Mouse (Mus musculus): ENCODE results near the gene Trim28. TPM values are rescaled to one million over a fixed set of nuclear protein-coding genes. Genes with fewer than 3 reads are reported as not detected.
"Not testable (repeated sequence)": the region's sequence is repeated elsewhere in the genome, so short reads cannot be mapped to it uniquely, and the experiment has no call there.

The Trim28 gene
- total and polyA plus RNA-seq, 2 experiments from 2014 or later, result 69.9 to 309 TPM

DNA sequence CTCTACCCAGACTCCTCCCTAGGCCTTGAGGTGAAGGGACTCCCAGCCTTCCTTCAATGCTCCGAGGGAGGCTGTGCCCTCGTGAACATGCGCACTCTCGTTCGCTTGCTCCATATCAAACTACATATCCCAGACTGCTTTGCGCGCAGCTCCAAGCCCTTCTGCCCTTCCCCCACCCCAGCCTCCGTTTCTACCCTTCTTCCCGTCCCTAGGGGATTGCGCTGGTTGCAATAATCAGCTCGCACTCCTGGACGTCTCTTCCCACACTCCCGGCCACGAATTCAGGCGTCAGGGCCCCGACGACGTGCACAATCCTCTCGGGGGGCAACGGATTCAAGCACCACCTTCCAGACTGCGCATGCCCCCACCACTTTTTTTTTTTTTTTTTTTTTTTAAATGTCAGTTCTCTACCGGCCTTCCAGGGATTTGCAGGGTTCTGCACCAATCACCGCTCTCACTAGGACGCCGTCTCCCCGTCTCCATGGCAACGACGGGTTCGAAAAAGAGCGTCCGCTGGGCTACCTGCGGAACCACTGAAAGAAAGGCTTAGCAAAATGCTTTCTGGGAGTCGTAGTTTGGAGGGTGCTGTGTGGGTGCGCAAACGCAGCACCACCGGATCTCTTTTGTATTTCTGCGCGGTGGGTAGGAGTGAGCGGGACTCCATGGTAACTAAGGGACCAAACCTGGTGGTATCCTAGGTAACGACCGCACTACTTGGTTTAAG lies 55.5 kb downstream of the Trim28 start, which contains the start of gene Mzf1:
Mzf1 (minus strand) TSS at position 478 of the 724 bp plus-strand sequence.
- WGBS, result under 1% methylated on average over 41 of the region's 41 CpGs
- peak; percentile 92 for ATAC-seq (ENCODE audit: insufficient read depth, low read depth)
- H3K9ac ChIP-seq (replicated peaks; ENCODE audit: low read depth, low read length), result peak within 1 kb of the TSS; percentile 45; the same call in 1 of the 2 replicates

DNA sequence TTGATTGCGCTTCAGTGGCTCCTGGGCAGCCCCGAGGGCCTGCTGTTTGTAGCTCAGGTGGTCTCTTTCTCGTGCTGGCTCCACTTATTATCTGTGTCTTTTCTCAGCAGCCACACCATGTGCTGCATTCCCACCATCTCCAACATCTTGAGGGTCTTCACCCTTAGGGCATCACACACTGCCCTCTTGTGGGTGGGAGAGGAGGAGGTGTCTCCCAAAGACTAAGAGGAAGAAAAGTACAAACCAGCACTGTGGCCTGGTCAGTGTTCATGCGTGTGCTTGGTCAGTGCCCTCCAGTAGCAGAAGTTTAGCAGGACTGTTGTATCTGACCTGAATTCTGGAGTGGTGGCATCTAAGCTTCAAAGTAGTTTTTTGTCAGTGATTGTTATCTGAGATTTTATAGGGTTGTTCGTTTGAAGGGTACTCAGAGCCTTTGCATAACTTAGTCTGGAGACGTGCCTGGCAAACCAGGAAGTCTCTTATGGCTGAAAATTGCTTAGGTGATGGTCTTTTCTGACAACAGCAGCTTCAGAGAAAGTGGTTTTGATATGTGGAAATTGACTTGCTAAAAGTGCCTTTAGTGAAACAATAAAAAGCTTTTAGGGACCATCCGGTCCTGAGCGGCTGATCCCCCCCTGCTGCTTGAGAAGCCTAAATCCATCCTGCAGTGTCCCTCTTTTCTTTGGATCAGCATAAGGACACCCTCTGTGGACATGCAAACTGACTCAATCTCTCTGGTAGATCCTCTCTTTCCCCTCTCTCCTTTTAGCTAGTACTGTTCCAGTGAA lies 58.2 kb downstream of the Trim28 start:
- no peak overlapping the region for H3K9ac ChIP-seq (replicated peaks; ENCODE audit: low read depth, low read length)
- H3K36me3 ChIP-seq (replicated peaks; ENCODE audit: control insufficient read depth, insufficient read depth, low read length), result no peaks in the 10 kb centered on the region
- TF ChIP-seq EP300 (IDR thresholded peaks at IDR 0.05; ENCODE audit: low read depth) (no peak), CTCF (IDR thresholded peaks at IDR 0.05; ENCODE audit: low read depth) (peak; percentile 19; the same call in 1 of the 2 replicates)
- 62% methylated on average over 8 of the region's 8 CpGs for WGBS
- no peak overlapping the region for H3K27ac ChIP-seq (ENCODE audit: low read depth)
- no peak for DNase-seq (ENCODE audit: low spot score)
- no peak overlapping the region for H3K4me2 ChIP-seq (ENCODE audit: low read depth, low read length)
- H3K9me3 ChIP-seq (replicated peaks; ENCODE audit: control insufficient read depth, low read length), result no peaks in the 10 kb centered on the region
- H3K4me3 ChIP-seq (ENCODE audit: low read depth, low read length), result no peak overlapping the region
- ATAC-seq (ENCODE audit: insufficient read depth, low read depth), result no peak
- 0 out of 2 replicates have a peak, but pooled peaks cover 5% of the 10 kb centered on the region for H3K4me1 ChIP-seq (ENCODE audit: control insufficient read depth, insufficient read depth)
- no peaks in the 10 kb centered on the region for H3K27me3 ChIP-seq (ENCODE audit: control insufficient read depth, insufficient read depth, low read length)

More for the DNA sequence above, 55.5 kb downstream of the Trim28 start, which contains the start of gene Mzf1:
- Histone ChIP-seq H3K9me3 (replicated peaks; ENCODE audit: control insufficient read depth, low read length) (no peaks in the 10 kb centered on the region), H3K27me3 (ENCODE audit: control insufficient read depth, insufficient read depth, low read length) (no peaks in the 10 kb centered on the region), H3K4me3 (ENCODE audit: low read depth, low read length) (peak within 1 kb of the TSS; percentile 65), H3K4me2 (ENCODE audit: low read depth, low read length) (peak within 1 kb of the TSS; percentile 71), H3K27ac (ENCODE audit: low read depth) (peak within 1 kb of the TSS; percentile 56), H3K4me1 (ENCODE audit: control insufficient read depth, insufficient read depth) (0 out of 2 replicates have a peak, but pooled peaks cover 5% of the 10 kb centered on the region), H3K36me3 (replicated peaks; ENCODE audit: control insufficient read depth, insufficient read depth, low read length) (no peaks in the 10 kb centered on the region)
- TF ChIP-seq EP300 (IDR thresholded peaks at IDR 0.05; ENCODE audit: low read depth), result no peak
- TF ChIP-seq CTCF (IDR thresholded peaks at IDR 0.05; ENCODE audit: low read depth), result no peak
- DNase-seq (ENCODE audit: low spot score), result peak; percentile 91

DNA sequence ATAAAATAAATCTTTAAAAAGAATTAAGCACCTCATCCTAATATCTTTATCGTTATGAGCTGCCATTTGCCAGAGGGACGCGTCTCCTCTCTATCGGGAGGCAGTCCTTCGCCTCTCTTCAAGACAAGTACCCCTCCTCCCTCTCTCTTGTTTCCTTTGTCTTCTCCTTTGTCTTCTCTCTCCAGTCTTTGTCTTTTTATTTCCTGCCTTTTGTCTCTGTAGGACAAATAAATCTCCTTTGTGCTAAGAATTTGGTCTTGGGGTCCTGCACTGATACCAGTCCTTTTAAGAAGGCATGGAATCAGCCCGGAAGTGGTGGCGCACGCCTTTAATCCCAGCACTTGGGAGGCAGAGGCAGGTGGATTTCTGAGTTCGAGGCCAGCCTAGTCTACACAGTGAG lies 60.6 kb downstream of the Trim28 start:
- H3K27me3 ChIP-seq (ENCODE audit: control insufficient read depth, insufficient read depth, low read length), result no peaks in the 10 kb centered on the region
- 83% methylated on average over 9 of the region's 9 CpGs for WGBS

DNA sequence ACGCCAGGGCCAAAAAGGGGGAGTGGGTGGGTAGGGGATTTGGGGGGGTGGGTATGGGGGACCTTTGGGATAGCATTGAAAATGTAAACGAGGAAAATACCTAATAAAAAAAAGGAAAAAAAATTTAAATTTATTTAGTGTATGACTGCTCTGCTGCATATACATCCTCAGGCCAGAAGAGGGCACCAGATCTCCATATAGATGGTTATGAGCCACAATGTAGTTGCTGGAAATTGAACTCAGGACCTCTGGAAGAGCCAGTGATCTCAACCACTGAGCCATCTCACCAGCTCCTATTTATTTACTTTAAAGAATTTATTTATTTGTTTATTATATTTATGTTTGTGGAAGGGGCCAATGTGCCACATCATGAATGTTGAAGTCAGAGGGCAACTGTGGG lies 64.5 kb downstream of the Trim28 start:
- not testable (repeated sequence) for H3K36me3 ChIP-seq (replicated peaks; ENCODE audit: control insufficient read depth, insufficient read depth, low read length); H3K9ac ChIP-seq (replicated peaks; ENCODE audit: low read depth, low read length); H3K4me3 ChIP-seq (ENCODE audit: low read depth, low read length); H3K27ac ChIP-seq (ENCODE audit: low read depth); DNase-seq (ENCODE audit: low spot score); H3K4me2 ChIP-seq (ENCODE audit: low read depth, low read length); ATAC-seq (ENCODE audit: insufficient read depth, low read depth); H3K27me3 ChIP-seq (ENCODE audit: control insufficient read depth, insufficient read depth, low read length); H3K9me3 ChIP-seq (replicated peaks; ENCODE audit: control insufficient read depth, low read length); H3K4me1 ChIP-seq (ENCODE audit: control insufficient read depth, insufficient read depth)
- WGBS, result 49% methylated on average over 2 of the region's 2 CpGs
- TF ChIP-seq CTCF (IDR thresholded peaks at IDR 0.05; ENCODE audit: low read depth), result peak; percentile 25

More for the DNA sequence above, 60.6 kb downstream of the Trim28 start:
- no peak for TF ChIP-seq CTCF (IDR thresholded peaks at IDR 0.05; ENCODE audit: low read depth)
- no peak for TF ChIP-seq EP300 (IDR thresholded peaks at IDR 0.05; ENCODE audit: low read depth)
- H3K4me1 ChIP-seq (ENCODE audit: control insufficient read depth, insufficient read depth), result no peaks in the 10 kb centered on the region
- ATAC-seq (ENCODE audit: insufficient read depth, low read depth) (no peak), DNase-seq (ENCODE audit: low spot score) (no peak)
- H3K9ac ChIP-seq (replicated peaks; ENCODE audit: low read depth, low read length), result no peak overlapping the region
- H3K27ac ChIP-seq (ENCODE audit: low read depth), result no peak overlapping the region
- H3K4me3 ChIP-seq (ENCODE audit: low read depth, low read length), result no peak overlapping the region
- no peak overlapping the region for H3K4me2 ChIP-seq (ENCODE audit: low read depth, low read length)
- no peaks in the 10 kb centered on the region for H3K36me3 ChIP-seq (replicated peaks; ENCODE audit: control insufficient read depth, insufficient read depth, low read length)
- no peaks in the 10 kb centered on the region for H3K9me3 ChIP-seq (replicated peaks; ENCODE audit: control insufficient read depth, low read length)

DNA sequence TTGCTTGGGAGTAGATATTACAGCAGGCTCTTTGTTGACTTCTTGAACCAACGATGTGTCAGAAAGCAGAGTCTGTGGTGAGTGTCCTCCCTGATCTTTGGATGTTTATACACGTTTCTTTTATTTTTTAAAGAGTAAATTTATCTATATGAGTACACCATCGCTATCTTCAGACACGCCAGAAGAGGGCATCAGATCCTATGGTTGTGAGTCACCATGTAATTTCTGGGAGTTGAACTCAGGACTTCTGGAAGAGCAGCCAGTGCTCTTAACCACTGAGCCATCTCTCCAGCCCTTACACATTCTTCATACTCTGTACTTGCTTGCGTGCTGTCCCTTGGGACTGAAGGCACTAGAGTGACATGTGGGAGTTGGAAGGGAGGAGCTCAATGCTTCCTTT lies 73.4 kb downstream of the Trim28 start:
- TF ChIP-seq EP300 (IDR thresholded peaks at IDR 0.05; ENCODE audit: low read depth), result no peak
- no peak for TF ChIP-seq CTCF (IDR thresholded peaks at IDR 0.05; ENCODE audit: low read depth)
- Histone ChIP-seq H3K4me2 (ENCODE audit: low read depth, low read length) (no peak overlapping the region), H3K36me3 (replicated peaks; ENCODE audit: control insufficient read depth, insufficient read depth, low read length) (no peaks in the 10 kb centered on the region), H3K4me3 (ENCODE audit: low read depth, low read length) (no peak overlapping the region), H3K4me1 (ENCODE audit: control insufficient read depth, insufficient read depth) (no peaks in the 10 kb centered on the region), H3K27me3 (ENCODE audit: control insufficient read depth, insufficient read depth, low read length) (no peaks in the 10 kb centered on the region), H3K9ac (replicated peaks; ENCODE audit: low read depth, low read length) (no peak overlapping the region), H3K27ac (ENCODE audit: low read depth) (no peak overlapping the region), H3K9me3 (replicated peaks; ENCODE audit: control insufficient read depth, low read length) (no peaks in the 10 kb centered on the region)
- 49% methylated on average over 5 of the region's 5 CpGs for WGBS
- ATAC-seq (ENCODE audit: insufficient read depth, low read depth), result no peak
- no peak for DNase-seq (ENCODE audit: low spot score)

Other genes starting within 250 kb of the Trim28 start
- gene Zscan18, start 195.5 kb upstream of the Trim28 start, total RNA-seq (2014; rRNA removed; ENCODE audit: low replicate concordance), result 1.5 and 6.3 TPM in 2 replicates
- gene Zscan18, start 195.5 kb upstream of the Trim28 start, polyA plus RNA-seq (2015; fragmentation: Nextera tagmentation; extraction: Ambion mirVana), result 2.1 and 2.6 TPM in 2 replicates
- 3.1 and 12.2 TPM in 2 replicates for gene Zfp329, start 180.3 kb upstream of the Trim28 start, total RNA-seq (2014; rRNA removed; ENCODE audit: low replicate concordance)
- gene Zfp329, start 180.3 kb upstream of the Trim28 start, polyA plus RNA-seq (2015; fragmentation: Nextera tagmentation; extraction: Ambion mirVana), result 6.2 and 7.0 TPM in 2 replicates
- 14.8 and 20.5 TPM in 2 replicates for gene Zfp110, start 164.4 kb upstream of the Trim28 start, total RNA-seq (2014; rRNA removed; ENCODE audit: low replicate concordance)
- 15.3 and 15.9 TPM in 2 replicates for gene Zfp110, start 164.4 kb upstream of the Trim28 start, polyA plus RNA-seq (2015; fragmentation: Nextera tagmentation; extraction: Ambion mirVana)
- 2.9 and 6.3 TPM in 2 replicates for gene Zfp128, start 117.9 kb upstream of the Trim28 start, total RNA-seq (2014; rRNA removed; ENCODE audit: low replicate concordance)
- 2.3 and 3.0 TPM in 2 replicates for gene Zfp128, start 117.9 kb upstream of the Trim28 start, polyA plus RNA-seq (2015; fragmentation: Nextera tagmentation; extraction: Ambion mirVana)
- 1.3 and 3.5 TPM in 2 replicates for gene Zscan22, start 101.3 kb upstream of the Trim28 start, total RNA-seq (2014; rRNA removed; ENCODE audit: low replicate concordance)
- 4.4 and 4.6 TPM in 2 replicates for gene Zscan22, start 101.3 kb upstream of the Trim28 start, polyA plus RNA-seq (2015; fragmentation: Nextera tagmentation; extraction: Ambion mirVana)
- gene Rps5, start 76.8 kb upstream of the Trim28 start, total RNA-seq (2014; rRNA removed; ENCODE audit: low replicate concordance), result 1,775 and 1,995 TPM in 2 replicates
- gene Rps5, start 76.8 kb upstream of the Trim28 start, polyA plus RNA-seq (2015; fragmentation: Nextera tagmentation; extraction: Ambion mirVana), result 431 and 457 TPM in 2 replicates
- not detected in 2 replicates for gene Rnf225, start 71.7 kb upstream of the Trim28 start, total RNA-seq (2014; rRNA removed; ENCODE audit: low replicate concordance)
- gene Rnf225, start 71.7 kb upstream of the Trim28 start, polyA plus RNA-seq (2015; fragmentation: Nextera tagmentation; extraction: Ambion mirVana), result 0.14 and 0.19 TPM in 2 replicates
- gene Zfp324, start 33.3 kb upstream of the Trim28 start, total RNA-seq (2014; rRNA removed; ENCODE audit: low replicate concordance), result 2.9 and 10.9 TPM in 2 replicates
- gene Zfp324, start 33.3 kb upstream of the Trim28 start, polyA plus RNA-seq (2015; fragmentation: Nextera tagmentation; extraction: Ambion mirVana), result 3.7 and 4.2 TPM in 2 replicates
- 2.5 and 6.2 TPM in 2 replicates for gene Zfp446, start 21.3 kb upstream of the Trim28 start, total RNA-seq (2014; rRNA removed; ENCODE audit: low replicate concordance)
- 3.1 and 3.3 TPM in 2 replicates for gene Zfp446, start 21.3 kb upstream of the Trim28 start, polyA plus RNA-seq (2015; fragmentation: Nextera tagmentation; extraction: Ambion mirVana)
- not detected in 2 replicates for gene Slc27a5, start 922 bp upstream of the Trim28 start, total RNA-seq (2014; rRNA removed; ENCODE audit: low replicate concordance)
- gene Slc27a5, start 922 bp upstream of the Trim28 start, polyA plus RNA-seq (2015; fragmentation: Nextera tagmentation; extraction: Ambion mirVana), result not detected in 2 replicates
- gene Zbtb45, start 10.9 kb downstream of the Trim28 start, total RNA-seq (2014; rRNA removed; ENCODE audit: low replicate concordance), result 16.9 and 29.2 TPM in 2 replicates
- gene Zbtb45, start 10.9 kb downstream of the Trim28 start, polyA plus RNA-seq (2015; fragmentation: Nextera tagmentation; extraction: Ambion mirVana), result 9.5 and 10.5 TPM in 2 replicates
- 48.2 and 72.1 TPM in 2 replicates for gene Chmp2a, start 35.7 kb downstream of the Trim28 start, total RNA-seq (2014; rRNA removed; ENCODE audit: low replicate concordance)
- gene Chmp2a, start 35.7 kb downstream of the Trim28 start, polyA plus RNA-seq (2015; fragmentation: Nextera tagmentation; extraction: Ambion mirVana), result 181 and 183 TPM in 2 replicates
- gene Ube2m, start 39.2 kb downstream of the Trim28 start, total RNA-seq (2014; rRNA removed; ENCODE audit: low replicate concordance), result 290 and 312 TPM in 2 replicates
- gene Ube2m, start 39.2 kb downstream of the Trim28 start, polyA plus RNA-seq (2015; fragmentation: Nextera tagmentation; extraction: Ambion mirVana), result 116 and 127 TPM in 2 replicates
- gene Mzf1, start 55.6 kb downstream of the Trim28 start, total RNA-seq (2014; rRNA removed; ENCODE audit: low replicate concordance), result 2.7 and 8.4 TPM in 2 replicates
- gene Mzf1, start 55.6 kb downstream of the Trim28 start, polyA plus RNA-seq (2015; fragmentation: Nextera tagmentation; extraction: Ambion mirVana), result 0.70 and 0.83 TPM in 2 replicates
- gene Vmn1r85, start 96.1 kb downstream of the Trim28 start, total RNA-seq (2014; rRNA removed; ENCODE audit: low replicate concordance), result not detected in 2 replicates
- not detected in 2 replicates for gene Vmn1r85, start 96.1 kb downstream of the Trim28 start, polyA plus RNA-seq (2015; fragmentation: Nextera tagmentation; extraction: Ambion mirVana)
- gene Vmn1r86, start 120.8 kb downstream of the Trim28 start, total RNA-seq (2014; rRNA removed; ENCODE audit: low replicate concordance), result not detected in 2 replicates
- not detected in 2 replicates for gene Vmn1r86, start 120.8 kb downstream of the Trim28 start, polyA plus RNA-seq (2015; fragmentation: Nextera tagmentation; extraction: Ambion mirVana)
- not detected in 2 replicates for gene Vmn1r87, start 141.0 kb downstream of the Trim28 start, total RNA-seq (2014; rRNA removed; ENCODE audit: low replicate concordance)
- gene Vmn1r87, start 141.0 kb downstream of the Trim28 start, polyA plus RNA-seq (2015; fragmentation: Nextera tagmentation; extraction: Ambion mirVana), result not detected in 2 replicates
- not detected in 2 replicates for gene Vmn1r88, start 160.5 kb downstream of the Trim28 start, total RNA-seq (2014; rRNA removed; ENCODE audit: low replicate concordance)
- gene Vmn1r88, start 160.5 kb downstream of the Trim28 start, polyA plus RNA-seq (2015; fragmentation: Nextera tagmentation; extraction: Ambion mirVana), result not detected in 2 replicates
- not detected in 2 replicates for gene Vmn1r89, start 213.9 kb downstream of the Trim28 start, total RNA-seq (2014; rRNA removed; ENCODE audit: low replicate concordance)
- gene Vmn1r89, start 213.9 kb downstream of the Trim28 start, polyA plus RNA-seq (2015; fragmentation: Nextera tagmentation; extraction: Ambion mirVana), result not detected in 2 replicates